Mouse (Mus musculus): Measurements from ENCODE around the gene Ccdc155.
A peak's percentile ranks its signal among the peaks of the same experiment; 100 is the strongest.
"Not testable (repeated sequence)": the region's sequence is repeated elsewhere in the genome, so short reads cannot be mapped to it uniquely, and the experiment has no call there.

Gene Ccdc155

DNA sequence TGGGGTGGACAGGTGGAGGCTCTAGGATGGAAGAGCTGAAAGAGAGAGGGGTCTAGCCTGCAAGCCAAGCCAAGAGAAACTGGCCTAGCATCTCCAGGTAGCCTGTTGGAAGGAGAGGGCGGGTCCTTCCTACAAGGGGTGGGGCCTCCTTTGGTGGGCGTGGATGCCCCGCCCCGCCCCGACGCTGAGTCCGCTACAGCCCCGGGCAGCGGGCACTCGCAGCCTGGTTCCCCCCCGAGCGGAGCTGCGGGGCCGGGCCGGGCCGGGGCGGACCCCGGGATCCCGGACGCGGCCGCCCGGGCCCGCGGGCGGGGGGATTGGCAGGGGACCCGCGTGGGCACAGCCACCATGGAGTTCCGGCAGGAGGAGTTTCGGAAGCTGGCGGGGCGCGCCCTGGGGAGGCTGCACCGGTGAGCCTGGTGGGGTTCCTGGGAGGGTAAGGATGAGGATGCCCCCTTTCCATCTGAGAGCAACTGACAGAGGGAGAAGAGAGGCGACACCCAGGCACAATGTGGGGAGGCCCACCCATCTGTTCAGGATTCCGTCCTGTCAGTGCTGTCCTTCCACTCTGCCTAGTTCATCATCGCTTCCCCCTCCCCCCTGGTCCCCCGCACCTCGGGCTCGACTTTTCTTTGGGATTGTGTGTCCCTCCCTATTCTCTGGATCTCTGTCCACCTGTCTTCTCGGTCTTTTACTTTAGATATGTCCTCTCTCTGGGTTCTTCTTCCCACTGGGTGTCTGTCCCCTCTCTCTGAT, 40.8 kb downstream of the Ccdc155 start, which contains the start of gene Slc17a7:
TSS of gene Slc17a7 (plus strand) at position 215 of the 756 bp plus-strand sequence.
- DNase-seq (ENCODE audit: low spot score in 2 of 2): no peak

GRCm38 (mm10) chr7:45162996-45163615, 41.6 kb downstream of the Ccdc155 start:
- no peak for DNase-seq (ENCODE audit: low spot score in 2 of 2)

GRCm38 (mm10) chr7:45162551-45162950, 42.1 kb downstream of the Ccdc155 start:
- no peak for DNase-seq (ENCODE audit: low spot score in 2 of 2)

- DNase-seq (ENCODE audit: low spot score in 2 of 2): peak; percentile 81 to 85
Measured at GRCm38 (mm10) chr7:45161612-45162473, 42.8 kb downstream of the Ccdc155 start.

GRCm38 (mm10) chr7:45160866-45161265, 43.8 kb downstream of the Ccdc155 start:
- no peak for DNase-seq (ENCODE audit: low spot score in 2 of 2)

DNA sequence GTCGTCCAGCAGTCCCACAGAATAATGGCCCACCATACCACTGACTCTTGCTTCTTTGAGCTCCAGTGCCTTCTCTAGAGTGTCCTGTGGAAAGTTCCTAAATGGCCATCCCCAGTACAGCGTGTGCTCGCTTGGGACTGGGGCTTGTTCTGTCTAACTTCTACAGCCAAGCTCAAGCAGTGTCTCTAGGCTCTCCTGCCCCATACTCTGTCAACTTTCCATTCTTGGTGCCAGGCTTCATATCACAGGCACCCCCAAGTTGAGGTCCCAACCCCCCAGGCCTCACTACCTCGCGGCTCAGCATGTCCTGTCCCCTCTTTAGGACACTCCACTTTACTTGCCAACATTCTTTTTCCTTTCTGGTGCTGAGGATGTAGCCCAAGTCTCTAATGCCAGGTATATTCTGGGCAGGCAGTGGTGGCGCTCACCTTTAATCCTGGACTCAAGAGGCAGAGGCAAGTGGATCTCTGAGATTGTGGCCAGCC, 44.3 kb downstream of the Ccdc155 start:
- DNase-seq (ENCODE audit: low spot score in 2 of 2): no peak

DNA sequence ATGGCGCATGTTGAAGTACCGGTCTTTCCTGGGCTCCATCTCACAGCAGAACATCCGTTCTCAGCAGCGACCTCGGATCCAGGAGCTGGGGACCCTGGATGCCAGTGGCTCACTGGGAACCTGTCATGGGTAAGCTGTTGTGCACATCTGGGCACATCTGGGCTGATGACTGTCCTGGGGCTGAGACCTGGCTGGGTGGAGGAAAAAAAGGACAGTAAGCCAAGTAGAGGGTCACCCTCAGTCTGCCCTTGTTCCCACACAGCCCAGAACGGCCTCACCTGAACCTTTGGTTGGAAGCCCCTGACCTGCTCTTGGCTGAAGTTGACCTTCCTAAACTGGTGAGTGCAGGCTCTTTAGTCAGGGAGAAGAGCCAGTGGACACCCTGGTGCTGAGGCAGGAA, 45.7 kb downstream of the Ccdc155 start:
- no peak for DNase-seq (ENCODE audit: low spot score in 2 of 2)

DNA sequence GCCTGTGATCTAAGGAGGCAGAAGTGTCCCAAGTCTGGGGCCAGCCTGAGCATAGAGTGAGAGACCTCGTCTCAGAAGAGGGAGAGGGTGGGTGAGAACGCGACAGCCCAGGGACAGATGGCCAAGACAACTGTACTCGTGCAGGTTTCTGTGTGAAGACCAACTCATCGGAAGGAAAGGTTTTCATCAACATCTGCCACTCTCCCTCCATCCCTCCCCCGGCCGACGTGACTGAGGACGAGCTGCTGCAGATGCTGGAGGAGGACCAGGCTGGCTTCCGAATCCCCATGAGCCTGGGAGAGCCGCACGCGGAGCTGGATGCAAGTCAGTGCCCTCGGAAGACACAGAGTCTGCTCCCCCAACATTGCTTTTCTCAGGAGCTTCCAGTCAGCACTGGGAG, 47.2 kb downstream of the Ccdc155 start:
- no peak for DNase-seq (ENCODE audit: low spot score in 2 of 2)

GRCm38 (mm10) chr7:45156206-45156605, 48.5 kb downstream of the Ccdc155 start:
- DNase-seq (ENCODE audit: low spot score in 2 of 2): no peak

- no peak for DNase-seq (ENCODE audit: low spot score in 2 of 2)
Measured at GRCm38 (mm10) chr7:45155590-45155989, 49.1 kb downstream of the Ccdc155 start.

DNA sequence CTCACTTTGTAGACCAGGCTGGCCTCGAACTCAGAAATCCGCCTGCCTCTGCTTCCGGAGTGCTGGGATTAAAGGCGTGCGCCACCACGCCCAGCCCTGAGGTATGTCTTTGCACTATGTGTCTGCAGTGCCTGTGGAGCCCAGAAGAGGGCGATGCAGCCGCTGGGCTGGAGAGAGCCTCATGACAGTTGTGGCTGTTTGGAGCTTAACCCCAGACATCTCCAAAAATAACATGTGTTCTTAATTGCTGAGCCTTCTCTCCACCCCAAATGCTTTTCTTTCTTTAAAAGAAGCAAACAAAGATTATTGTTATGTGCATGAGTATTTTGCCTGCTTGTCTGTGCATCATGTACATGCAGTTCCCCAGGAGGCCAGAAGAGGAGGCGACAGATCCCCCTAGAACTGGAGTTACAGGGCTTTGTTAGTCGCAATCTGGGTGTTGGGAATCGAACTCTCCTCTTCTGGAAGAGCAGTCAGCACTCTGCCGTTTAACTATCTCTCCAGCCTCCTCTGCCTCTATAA, 49.6 kb downstream of the Ccdc155 start:
- peak in 1 of 2 experiments; percentile 51 for DNase-seq (ENCODE audit: low spot score in 2 of 2)

GRCm38 (mm10) chr7:45154096-45154992, 50.3 kb downstream of the Ccdc155 start, which contains the start of the genes Pih1d1 and Aldh16a1:
Gene Pih1d1 (plus strand): TSS chr7:45154303.
Gene Aldh16a1 (minus strand): TSS chr7:45154584.
- peak; percentile 97 to 98 for DNase-seq (ENCODE audit: low spot score in 2 of 2)

DNA sequence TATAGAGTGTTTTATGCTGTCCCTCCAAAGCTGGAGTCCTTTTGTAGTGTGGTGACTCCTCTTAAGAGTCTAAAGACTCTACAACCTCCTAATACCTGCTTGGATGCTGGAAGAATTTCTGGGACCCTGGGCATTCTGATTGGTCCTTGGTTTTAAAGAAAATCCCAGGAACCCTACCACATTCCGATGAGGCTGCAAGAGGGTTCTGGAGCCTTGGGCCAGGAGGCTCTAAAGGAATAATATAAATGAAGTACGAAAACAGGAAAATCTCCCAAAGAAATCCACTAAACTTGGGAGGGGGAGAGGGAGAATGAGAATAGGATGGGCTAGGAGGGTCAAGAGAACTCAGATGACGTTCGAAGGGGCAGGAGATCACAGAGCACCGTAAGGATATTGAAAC, 51.1 kb downstream of the Ccdc155 start:
- no peak for DNase-seq (ENCODE audit: low spot score in 2 of 2)

DNA sequence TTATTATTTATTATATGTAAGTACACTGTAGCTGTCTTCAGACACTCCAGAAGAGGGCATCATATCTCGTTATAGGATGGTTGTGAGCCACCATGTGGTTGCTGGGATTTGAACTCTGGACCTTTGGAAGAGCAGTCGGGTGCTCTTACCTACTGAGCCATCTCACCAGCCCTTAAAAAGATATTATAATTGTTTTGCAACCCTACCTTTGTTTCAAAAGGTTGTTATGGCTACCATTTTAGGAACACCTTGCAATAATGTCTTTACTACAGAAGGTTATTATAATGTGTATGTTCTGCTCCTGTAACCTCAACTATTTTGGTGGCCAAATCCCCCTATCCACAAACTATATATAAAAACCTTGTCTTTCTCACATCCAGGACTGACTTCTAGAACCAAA, 51.6 kb downstream of the Ccdc155 start:
- DNase-seq (ENCODE audit: low spot score in 2 of 2): not testable (repeated sequence)

DNA sequence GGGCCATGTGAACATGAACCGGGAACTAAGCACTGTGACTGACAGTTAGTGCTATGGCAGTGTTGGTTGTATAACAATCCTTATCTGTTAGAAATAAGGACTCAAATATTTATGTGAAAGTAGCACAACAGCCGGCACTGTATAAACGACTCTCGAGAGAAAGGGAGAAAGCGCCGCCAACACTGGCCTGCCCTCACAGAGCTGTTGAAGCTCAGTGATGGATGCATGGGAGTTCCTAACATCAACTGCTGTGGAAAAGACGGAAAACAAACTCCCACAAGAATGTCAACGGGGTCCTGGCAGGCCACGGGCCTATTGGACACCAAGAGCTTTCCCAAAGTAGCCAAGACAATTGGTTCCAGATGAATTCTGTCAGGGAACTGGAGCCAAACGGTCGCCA, 53.4 kb downstream of the Ccdc155 start:
- DNase-seq (ENCODE audit: low spot score in 2 of 2): peak; percentile 70 to 78

- no peak for DNase-seq (ENCODE audit: low spot score in 2 of 2)
Measured at GRCm38 (mm10) chr7:45150321-45150720, 54.4 kb downstream of the Ccdc155 start.

DNA sequence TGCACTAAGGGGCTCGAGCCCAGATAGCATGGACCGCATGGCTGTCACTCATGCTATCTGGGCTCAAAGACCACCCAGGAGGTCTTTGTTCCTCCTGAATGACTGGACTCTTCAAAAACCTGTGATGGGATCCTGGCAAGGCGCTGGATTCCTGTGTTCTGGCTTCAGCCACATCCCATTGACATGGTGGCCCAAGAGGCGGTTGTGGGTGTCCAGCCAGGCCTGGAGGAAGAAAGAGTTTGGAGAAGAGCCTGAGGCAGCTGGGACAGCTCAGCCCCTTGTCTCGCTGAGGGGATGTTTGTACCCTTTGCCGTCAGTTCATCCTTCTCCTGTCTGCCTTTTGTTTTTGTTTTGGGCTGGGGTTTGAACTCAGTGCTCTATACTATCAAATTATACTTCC, 55.1 kb downstream of the Ccdc155 start:
- DNase-seq (ENCODE audit: low spot score in 2 of 2): peak; percentile 68 to 76

DNA sequence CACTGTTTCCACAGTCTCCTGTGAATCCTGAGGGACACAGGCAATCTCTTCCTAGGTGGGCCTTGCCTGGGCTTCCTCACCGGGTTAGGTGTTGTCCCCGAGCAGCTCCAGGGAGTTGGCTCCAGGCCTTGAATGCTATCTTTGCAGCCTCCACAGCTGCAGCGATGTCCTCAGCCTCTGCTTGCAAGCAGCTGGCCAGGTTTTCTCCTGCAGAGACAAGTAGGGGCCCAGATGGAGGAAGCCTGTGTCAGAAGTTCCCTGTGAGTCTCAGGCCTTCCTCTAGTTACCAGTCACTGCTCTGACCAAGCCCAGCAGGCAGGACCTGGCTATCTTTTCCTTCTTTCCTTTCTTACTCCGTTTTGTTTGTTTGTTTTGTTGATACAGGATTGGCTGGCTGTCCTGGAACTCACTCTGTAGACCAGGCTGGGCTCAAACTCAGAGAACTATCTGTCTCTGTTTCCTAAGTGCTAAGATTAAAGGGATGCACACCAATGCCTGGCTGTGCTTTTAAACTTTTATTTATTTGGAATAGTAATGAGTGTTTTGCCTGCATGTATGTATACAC, 56.1 kb downstream of the Ccdc155 start:
- DNase-seq (ENCODE audit: low spot score in 2 of 2): peak; percentile 51 to 70

GRCm38 (mm10) chr7:45147899-45148298, 56.8 kb downstream of the Ccdc155 start:
- DNase-seq (ENCODE audit: low spot score in 2 of 2): no peak

DNA sequence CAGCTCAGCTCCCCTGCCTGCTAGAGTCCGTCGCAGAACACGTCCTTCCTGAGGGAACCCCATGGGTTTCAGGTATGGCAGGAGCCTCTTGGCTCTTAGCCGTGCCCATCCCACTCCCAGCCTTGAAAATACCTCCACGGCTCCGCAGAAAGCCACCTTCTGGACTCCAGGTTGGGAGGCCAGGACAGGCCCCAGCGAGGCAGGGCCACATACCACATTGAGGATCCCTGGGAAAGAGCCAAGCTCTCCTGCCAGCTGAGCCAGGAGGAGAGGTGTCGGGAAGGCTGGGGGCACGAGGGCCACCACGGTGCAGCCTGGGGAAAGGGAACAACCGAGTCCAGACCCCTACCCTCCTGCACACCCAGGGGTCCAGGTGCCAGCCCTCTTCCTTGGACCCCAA, 57.4 kb downstream of the Ccdc155 start:
- no peak for DNase-seq (ENCODE audit: low spot score in 2 of 2)

Data from heart, adult 9 months (tissue).